25 mouse cellular contexts compared by ENCODE assay signal in the genomic region with DNA sequence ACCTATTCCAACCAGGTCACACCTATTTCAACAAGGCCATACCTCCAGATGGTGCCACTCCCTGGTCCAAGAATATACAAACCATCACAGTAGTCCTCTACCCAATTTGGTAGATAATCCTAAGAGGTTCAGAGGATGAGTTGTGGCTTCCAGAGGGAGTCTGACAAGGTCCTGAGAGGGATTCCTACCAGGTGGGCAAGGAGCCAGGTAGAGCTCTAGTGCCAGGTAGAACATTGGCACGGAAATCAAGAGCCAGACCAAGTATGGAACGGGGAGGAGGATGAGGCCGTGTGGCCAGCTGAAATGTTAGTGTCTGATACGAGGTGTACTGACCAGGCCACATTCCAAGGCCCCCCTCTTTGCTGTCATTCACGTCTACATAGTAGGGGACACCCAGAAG.
DNase-seq lines count a peak whose midpoint lies in the region; ATAC-seq lines count a peak whose summit lies in the region.
"Had no signal": no experiment of that assay in that cellular context is flagged by ENCODE, and none has a peak within 500 bp of the region (broad histone marks: within the 10 kb centered on the region; RNA-seq: fewer than 3 reads in every experiment).

No protein-coding gene starts in this region.

- no peaks in the 10 kb centered on the region for H3K4me1 ChIP-seq in kidney, embryonic 16.5 days (ENCODE audit: insufficient read depth, low read length)
- H3K4me1 ChIP-seq: embryonic facial prominence, embryonic 10.5 days; embryonic facial prominence, embryonic 12.5 days; forebrain, embryonic 13.5 days; forebrain, embryonic 15.5 days had no signal

- no peaks in the 10 kb centered on the region for H3K36me3 ChIP-seq in kidney, embryonic 16.5 days (ENCODE audit: insufficient read depth, low read length)
- H3K36me3 ChIP-seq: embryonic facial prominence, embryonic 10.5 days; embryonic facial prominence, embryonic 12.5 days; forebrain, embryonic 15.5 days; G1E had no signal

- peak; percentile 33 to 41 for DNase-seq in cerebellum, postnatal 10 days
- no peak for DNase-seq in cerebellum, adult 8-10 months
- DNase-seq in cerebellum, postnatal 25 days: peak; percentile 14 to 36
- no peak for DNase-seq in cerebellum, adult 9-11 months
- peak; percentile 7 for DNase-seq in kidney, adult 18-20 months
- DNase-seq in kidney, adult 9 months: peak; percentile 19
- DNase-seq in kidney, adult 11 months: no peak
- DNase-seq: adrenal gland, adult 8-10 months; adrenal gland, postnatal 14 days; adrenal gland, postnatal 36 days; B cell, adult 2 months; cerebellum, adult 11 months; cerebellum, adult 18-20 months; cerebellum, adult 9-10 months; forebrain, postnatal 0 days had no signal

- no peak for ATAC-seq in kidney, embryonic 16.5 days (ENCODE audit: low FRiP score, low TSS enrichment)
- ATAC-seq: activated CD4-positive, CD25-positive, alpha-beta regulatory T cell, adult 4 months; CD4-positive, CD25-positive, alpha-beta regulatory T cell, adult 4 months; forebrain, embryonic 13.5 days; forebrain, embryonic 15.5 days; forebrain, postnatal 0 days had no signal

- no peaks in the 10 kb centered on the region for H3K27me3 ChIP-seq in kidney, embryonic 16.5 days (ENCODE audit: insufficient read depth, low read length)
- H3K27me3 ChIP-seq: CH12.LX; embryonic facial prominence, embryonic 12.5 days; forebrain, embryonic 13.5 days; forebrain, embryonic 15.5 days; Patski had no signal

- no peak overlapping the region for H3K9ac ChIP-seq in kidney, embryonic 16.5 days (replicated peaks; ENCODE audit: low read length)
- H3K9ac ChIP-seq: embryonic facial prominence, embryonic 12.5 days; forebrain, embryonic 13.5 days; forebrain, embryonic 15.5 days; forebrain, postnatal 0 days had no signal

- no peak overlapping the region for H3K4me3 ChIP-seq in kidney, embryonic 16.5 days (ENCODE audit: low read length)
- H3K4me3 ChIP-seq: embryonic facial prominence, embryonic 10.5 days; embryonic facial prominence, embryonic 12.5 days; forebrain, embryonic 13.5 days; forebrain, embryonic 15.5 days had no signal

- no peaks in the 10 kb centered on the region for H3K9me3 ChIP-seq in kidney, embryonic 16.5 days (ENCODE audit: low read length)
- H3K9me3 ChIP-seq: embryonic facial prominence, embryonic 10.5 days; embryonic facial prominence, embryonic 12.5 days; forebrain, embryonic 13.5 days; forebrain, embryonic 15.5 days; G1E had no signal

- WGBS in kidney, embryonic 16.5 days: 84% methylated on average over 5 of the region's 5 CpGs

- no peak overlapping the region for H3K27ac ChIP-seq in kidney, embryonic 16.5 days (ENCODE audit: low read length)
- H3K27ac ChIP-seq: embryonic facial prominence, embryonic 10.5 days; embryonic facial prominence, embryonic 12.5 days; forebrain, embryonic 13.5 days; forebrain, embryonic 15.5 days had no signal

- no peak overlapping the region for H3K4me2 ChIP-seq in kidney, embryonic 16.5 days (replicated peaks; ENCODE audit: low read depth, low read length)
- H3K4me2 ChIP-seq: embryonic facial prominence, embryonic 12.5 days; forebrain, embryonic 13.5 days; forebrain, embryonic 15.5 days had no signal

Comparison
In these comparisons a context has a peak if more than half of its experiments do, and no peak if none do; other contexts are left out.
1. DNase-seq: peak in cerebellum, postnatal 10 days (2 of 2), cerebellum, postnatal 25 days (2 of 2), kidney, adult 18-20 months (single experiment) and kidney, adult 9 months (single experiment); none in cerebellum, adult 8-10 months (single experiment), cerebellum, adult 9-11 months (single experiment) and kidney, adult 11 months (single experiment).